Mouse (Mus musculus) heart, embryonic 13.5 days (tissue): ENCODE measurements around the gene Pitpnb. TPM values are rescaled to one million over a fixed set of nuclear protein-coding genes. Genes with fewer than 3 reads are reported as not detected.

ENCODE experiments used
- ATAC-seq: fragments of 200-750 bp; cut with Nextera tagmentation; 2 replicates; pipeline ENCODE4 v1.8.0; 2017; ENCODE audit warnings: moderate TSS enrichment; ENCODE audit not compliant: insufficient number of reproducible peaks, low FRiP score, low TSS enrichment; ENCODE audit errors: extremely low read depth
- H3K27ac ChIP-seq: fragments of 300-500 bp; sonication (generic); replicated peaks from 2 replicates; pipeline ENCODE4 v1.5.1; 2015; ENCODE audit warnings: moderate library complexity, mild to moderate bottlenecking, inconsistent platforms
- H3K27me3 ChIP-seq: fragments of 300-500 bp; sonication (generic); replicated peaks from 2 replicates; pipeline ENCODE4 v1.6.1; 2015; ENCODE audit warnings: mild to moderate bottlenecking, inconsistent platforms
- H3K36me3 ChIP-seq: fragments of 300-500 bp; sonication (generic); 2 replicates; pipeline ENCODE4 v1.6.1; 2015; ENCODE audit warnings: mild to moderate bottlenecking, inconsistent platforms
- H3K4me1 ChIP-seq: fragments of 300-500 bp; sonication (generic); 2 replicates; pipeline ENCODE4 v1.6.1; 2015; ENCODE audit warnings: inconsistent platforms
- H3K4me2 ChIP-seq: fragments of 300-500 bp; sonication (generic); 2 replicates; pipeline ENCODE4 v1.6.1; 2015; ENCODE audit warnings: inconsistent platforms, mild to moderate bottlenecking, moderate library complexity
- H3K4me3 ChIP-seq: fragments of 300-500 bp; sonication (generic); 2 replicates; pipeline ENCODE4 v1.5.1; 2015; ENCODE audit warnings: moderate library complexity, mild to moderate bottlenecking, inconsistent platforms
- H3K9ac ChIP-seq: fragments of 300-500 bp; sonication (generic); 2 replicates; pipeline ENCODE4 v1.6.1; 2015; ENCODE audit warnings: inconsistent platforms, mild to moderate bottlenecking, moderate library complexity
- H3K9me3 ChIP-seq: fragments of 300-500 bp; sonication (generic); 2 replicates; pipeline ENCODE4 v1.6.1; 2016; ENCODE audit warnings: inconsistent platforms
- WGBS: fragments of 180-500 bp; shearing (Covaris S2); methylation state at CpG from one replicate; pipeline ENCODE4 v1.1.7; 2015; ENCODE audit warnings: mixed read lengths; 5-methylcytosine and 5-hydroxymethylcytosine counted together
- polyA plus RNA-seq: library from polyadenylated mRNA; unstranded; fragments of >200 nt; fragmentation: Nextera tagmentation; extraction: Ambion mirVana; gene quantifications from 2 replicates; pipeline ENCODE4 v1.2.1, GENCODE M21; 2015

The Pitpnb gene
- polyA plus RNA-seq, 1 experiment from 2014 or later = 72.8 TPM

- H3K4me3 ChIP-seq = no peak overlapping the region
- WGBS = 81% methylated on average over 4 of the region's 4 CpGs
- H3K36me3 ChIP-seq = peaks cover 54% of the 10 kb centered on the region
- no peaks in the 10 kb centered on the region for H3K9me3 ChIP-seq
- H3K4me2 ChIP-seq = peak overlapping the region; percentile 94
- H3K9ac ChIP-seq = no peak overlapping the region
- H3K4me1 ChIP-seq = peaks cover 89% of the 10 kb centered on the region
- H3K27ac ChIP-seq = no peak overlapping the region
- no peak for ATAC-seq
- peaks cover 39% of the 10 kb centered on the region for H3K27me3 ChIP-seq
These were observed 93.1 kb downstream of the Pitpnb start for GRCm38 (mm10) chr5:111423616-111424015.

- no peak overlapping the region for H3K4me2 ChIP-seq
These were observed 95.2 kb downstream of the Pitpnb start for GRCm38 (mm10) chr5:111425813-111426212.

GRCm38 (mm10) chr5:111426249-111426648 lies 95.7 kb downstream of the Pitpnb start:
- no peak overlapping the region for H3K4me3 ChIP-seq
- no peak overlapping the region for H3K4me2 ChIP-seq
- no peak for ATAC-seq
- H3K9me3 ChIP-seq = no peaks in the 10 kb centered on the region
- peaks cover 32% of the 10 kb centered on the region for H3K36me3 ChIP-seq
- H3K4me1 ChIP-seq = peaks cover 87% of the 10 kb centered on the region
- no peak overlapping the region for H3K27ac ChIP-seq
- WGBS = 60% methylated on average over 5 of the region's 5 CpGs
- H3K27me3 ChIP-seq = peaks cover 13% of the 10 kb centered on the region
- H3K9ac ChIP-seq = no peak overlapping the region

More at GRCm38 (mm10) chr5:111425813-111426212, 95.2 kb downstream of the Pitpnb start:
- Histone ChIP-seq H3K4me1 (peaks cover 87% of the 10 kb centered on the region), H3K9ac (no peak overlapping the region), H3K27me3 (peaks cover 17% of the 10 kb centered on the region), H3K36me3 (peaks cover 36% of the 10 kb centered on the region), H3K9me3 (no peaks in the 10 kb centered on the region), H3K4me3 (no peak overlapping the region), H3K27ac (no peak overlapping the region)
- 79% methylated on average over 9 of the region's 9 CpGs for WGBS
- no peak for ATAC-seq

GRCm38 (mm10) chr5:111428882-111429281 lies 98.3 kb downstream of the Pitpnb start:
- H3K36me3 ChIP-seq = peaks cover 20% of the 10 kb centered on the region; the same call in 1 of the 2 replicates
- no peak overlapping the region for H3K4me2 ChIP-seq
- WGBS = 71% methylated on average over 6 of the region's 6 CpGs
- no peaks in the 10 kb centered on the region for H3K9me3 ChIP-seq
- no peak for ATAC-seq
- H3K4me1 ChIP-seq = peaks cover 87% of the 10 kb centered on the region
- no peak overlapping the region for H3K27ac ChIP-seq
- peak overlapping the region; percentile 54; the same call in 1 of the 2 replicates for H3K9ac ChIP-seq
- H3K27me3 ChIP-seq = peaks cover 5% of the 10 kb centered on the region
- no peak overlapping the region for H3K4me3 ChIP-seq

GRCm38 (mm10) chr5:111429726-111430125 lies 99.2 kb downstream of the Pitpnb start:
- H3K9ac ChIP-seq = peak overlapping the region; percentile 54
- H3K36me3 ChIP-seq = peaks cover 16% of the 10 kb centered on the region; the same call in 1 of the 2 replicates
- H3K4me2 ChIP-seq = peak overlapping the region; percentile 22
- 22% methylated on average over 7 of the region's 7 CpGs for WGBS
- no peak for ATAC-seq
- H3K9me3 ChIP-seq = no peaks in the 10 kb centered on the region
- H3K4me1 ChIP-seq = peaks cover 87% of the 10 kb centered on the region
- H3K27ac ChIP-seq = peak overlapping the region; percentile 56
- H3K4me3 ChIP-seq = no peak overlapping the region
- peaks cover 5% of the 10 kb centered on the region; the same call in 1 of the 2 replicates for H3K27me3 ChIP-seq

- H3K27ac ChIP-seq = no peak overlapping the region
- whole genome bisulfite sequencing = 61% methylated on average over 11 of the region's 11 CpGs
- no peaks in the 10 kb centered on the region for H3K9me3 ChIP-seq
- H3K4me3 ChIP-seq = no peak overlapping the region
- H3K9ac ChIP-seq = peak overlapping the region; percentile 25; the same call in 1 of the 2 replicates
- peaks cover 6% of the 10 kb centered on the region; the same call in 1 of the 2 replicates for H3K36me3 ChIP-seq
- no peak for ATAC-seq
- no peak overlapping the region for H3K4me2 ChIP-seq
- peaks cover 5% of the 10 kb centered on the region; the same call in 1 of the 2 replicates for H3K27me3 ChIP-seq
- H3K4me1 ChIP-seq = peaks cover 88% of the 10 kb centered on the region
These were observed 100.6 kb downstream of the Pitpnb start for GRCm38 (mm10) chr5:111431007-111431730.

GRCm38 (mm10) chr5:111432842-111433241 lies 102.3 kb downstream of the Pitpnb start:
- ATAC-seq = no peak
- Histone ChIP-seq H3K9me3 (no peaks in the 10 kb centered on the region), H3K27ac (no peak overlapping the region), H3K4me2 (no peak overlapping the region), H3K9ac (peak overlapping the region; percentile 8; the same call in 1 of the 2 replicates), H3K27me3 (peaks cover 3% of the 10 kb centered on the region; the same call in 1 of the 2 replicates), H3K36me3 (no peaks in the 10 kb centered on the region), H3K4me3 (no peak overlapping the region), H3K4me1 (peaks cover 91% of the 10 kb centered on the region)
- 49% methylated on average over 5 of the region's 5 CpGs for WGBS

GRCm38 (mm10) chr5:111434342-111434842 lies 103.8 kb downstream of the Pitpnb start:
- ATAC-seq = peak; percentile 47; the same call in 1 of the 2 replicates
- Histone ChIP-seq H3K36me3 (no peaks in the 10 kb centered on the region), H3K4me3 (0 out of 2 replicates have a peak overlapping the region, but pooled peaks have one; percentile 16), H3K4me1 (peaks cover 82% of the 10 kb centered on the region), H3K9me3 (no peaks in the 10 kb centered on the region), H3K9ac (peak overlapping the region; percentile 53), H3K4me2 (peak overlapping the region; percentile 48), H3K27me3 (no peaks in the 10 kb centered on the region), H3K27ac (peak overlapping the region; percentile 72)
- WGBS = 15% methylated on average over 16 of the region's 16 CpGs

- H3K4me1 ChIP-seq = peaks cover 63% of the 10 kb centered on the region
- ATAC-seq = no peak
- WGBS = 46% methylated on average over 7 of the region's 7 CpGs
- H3K27me3 ChIP-seq = no peaks in the 10 kb centered on the region
- 0 out of 2 replicates have a peak, but pooled peaks cover 5% of the 10 kb centered on the region for H3K36me3 ChIP-seq
- no peak overlapping the region for H3K27ac ChIP-seq
- no peak overlapping the region for H3K4me2 ChIP-seq
- no peaks in the 10 kb centered on the region for H3K9me3 ChIP-seq
- no peak overlapping the region for H3K4me3 ChIP-seq
- no peak overlapping the region for H3K9ac ChIP-seq
These were observed 105.7 kb downstream of the Pitpnb start for GRCm38 (mm10) chr5:111436260-111436659.

- H3K4me1 ChIP-seq = peaks cover 56% of the 10 kb centered on the region
These were observed 106.6 kb downstream of the Pitpnb start for GRCm38 (mm10) chr5:111437205-111437604.

More at GRCm38 (mm10) chr5:111437205-111437604, 106.6 kb downstream of the Pitpnb start:
- Histone ChIP-seq H3K36me3 (0 out of 2 replicates have a peak, but pooled peaks cover 5% of the 10 kb centered on the region), H3K4me2 (no peak overlapping the region), H3K27ac (no peak overlapping the region), H3K9me3 (no peaks in the 10 kb centered on the region), H3K27me3 (no peaks in the 10 kb centered on the region), H3K9ac (peak overlapping the region; percentile 35; the same call in 1 of the 2 replicates), H3K4me3 (no peak overlapping the region)
- 64% methylated on average over 7 of the region's 7 CpGs for whole genome bisulfite sequencing
- no peak for ATAC-seq
